Mouse (Mus musculus) intestine, postnatal 0 days (tissue): ENCODE results near the gene Zcchc17. TPM values are rescaled to one million over a fixed set of nuclear protein-coding genes. Genes with fewer than 3 reads are reported as not detected.

ENCODE experiments used
- ATAC-seq: fragments of 200-750 bp; cut with Nextera tagmentation; 2 replicates; pipeline ENCODE4 v1.8.0; 2017; ENCODE audit warnings: mild to moderate bottlenecking, moderate TSS enrichment, moderate library complexity
- H3K27ac ChIP-seq: fragments of 300-500 bp; sonication (generic); 2 replicates; pipeline ENCODE4 v1.5.1; 2014; ENCODE audit warnings: mild to moderate bottlenecking, low read depth, low read length, moderate library complexity
- H3K27me3 ChIP-seq: fragments of 300-500 bp; sonication (generic); replicated peaks from 2 replicates; pipeline ENCODE4 v1.6.1; 2014; ENCODE audit warnings: low read length, mixed read lengths; ENCODE audit not compliant: control insufficient read depth, insufficient read depth
- H3K36me3 ChIP-seq: fragments of 300-500 bp; sonication (generic); 2 replicates; pipeline ENCODE4 v1.6.1; 2014; ENCODE audit warnings: mild to moderate bottlenecking, moderate library complexity; ENCODE audit not compliant: control insufficient read depth, insufficient read depth
- H3K4me1 ChIP-seq: fragments of 300-500 bp; sonication (generic); replicated peaks from 2 replicates; pipeline ENCODE4 v1.6.1; 2014; ENCODE audit warnings: antibody characterized with exemption, low read length, mixed read lengths; ENCODE audit not compliant: control insufficient read depth, insufficient read depth
- H3K4me2 ChIP-seq: fragments of 300-500 bp; sonication (generic); replicated peaks from 2 replicates; pipeline ENCODE4 v1.6.1; 2014; ENCODE audit warnings: low read depth, mild to moderate bottlenecking, moderate library complexity
- H3K4me3 ChIP-seq: fragments of 300-500 bp; sonication (generic); 2 replicates; pipeline ENCODE4 v1.5.1; 2014; ENCODE audit warnings: low read depth, low read length
- H3K9ac ChIP-seq: fragments of 300-500 bp; sonication (generic); 2 replicates; pipeline ENCODE4 v1.6.1; 2014; ENCODE audit warnings: mild to moderate bottlenecking, low read depth, low read length
- H3K9me3 ChIP-seq: fragments of 300-500 bp; sonication (generic); 2 replicates; pipeline ENCODE4 v1.6.1; 2016; ENCODE audit warnings: mixed run types; ENCODE audit not compliant: control insufficient read depth
- CTCF ChIP-seq: sonication (generic); IDR thresholded peaks from 2 replicates; pipeline ENCODE4 v1.5.1; 2016; ENCODE audit warnings: low read depth, mild to moderate bottlenecking, control low read depth, antibody characterized with exemption, moderate library complexity
- WGBS: fragments of 180-500 bp; shearing (Covaris S2); extraction: QIAGEN DNeasy Blood & Tissue Kit; methylation state at CpG from one replicate; pipeline ENCODE4 v1.1.7; 2014; 5-methylcytosine and 5-hydroxymethylcytosine counted together
- polyA plus RNA-seq: library from polyadenylated mRNA; unstranded; fragments of >200 nt; fragmentation: Nextera tagmentation; extraction: Ambion mirVana; gene quantifications from 2 replicates; pipeline ENCODE4 v1.2.1, GENCODE M21; 2015

Zcchc17 gene
- polyA plus RNA-seq, 1 experiment from 2014 or later = 46.4 TPM

- H3K4me2 ChIP-seq = no peak overlapping the region
- no peak for TF ChIP-seq CTCF
- WGBS = 69% methylated on average over 13 of the region's 13 CpGs
- no peaks in the 10 kb centered on the region for H3K27me3 ChIP-seq
- H3K36me3 ChIP-seq = peaks cover 43% of the 10 kb centered on the region
- H3K4me3 ChIP-seq = no peak overlapping the region
- no peak for ATAC-seq
- H3K4me1 ChIP-seq = no peaks in the 10 kb centered on the region
- no peak overlapping the region for H3K9ac ChIP-seq
- H3K9me3 ChIP-seq = no peaks in the 10 kb centered on the region
- no peak overlapping the region for H3K27ac ChIP-seq
These were observed 43.8 kb downstream of the Zcchc17 start for GRCm38 (mm10) chr4:130315771-130316527.

GRCm38 (mm10) chr4:130313552-130313951, 46.2 kb downstream of the Zcchc17 start:
- WGBS = 81% methylated on average over 4 of the region's 4 CpGs
- no peak for TF ChIP-seq CTCF

GRCm38 (mm10) chr4:130312526-130312925, 47.2 kb downstream of the Zcchc17 start:
- H3K36me3 ChIP-seq = peaks cover 21% of the 10 kb centered on the region
- no peak overlapping the region for H3K4me3 ChIP-seq
- peaks cover 20% of the 10 kb centered on the region; the same call in 1 of the 2 replicates for H3K27me3 ChIP-seq
- H3K27ac ChIP-seq = no peak overlapping the region
- H3K4me1 ChIP-seq = no peaks in the 10 kb centered on the region
- WGBS = 78% methylated on average over 3 of the region's 3 CpGs
- H3K4me2 ChIP-seq = no peak overlapping the region
- ATAC-seq = no peak
- TF ChIP-seq CTCF = no peak
- H3K9ac ChIP-seq = no peak overlapping the region
- H3K9me3 ChIP-seq = no peaks in the 10 kb centered on the region

More at GRCm38 (mm10) chr4:130313552-130313951, 46.2 kb downstream of the Zcchc17 start:
- Histone ChIP-seq H3K36me3 (peaks cover 30% of the 10 kb centered on the region), H3K4me2 (no peak overlapping the region), H3K4me3 (no peak overlapping the region), H3K27me3 (peaks cover 12% of the 10 kb centered on the region; the same call in 1 of the 2 replicates), H3K9ac (no peak overlapping the region), H3K27ac (no peak overlapping the region), H3K9me3 (no peaks in the 10 kb centered on the region), H3K4me1 (no peaks in the 10 kb centered on the region)
- no peak for ATAC-seq

GRCm38 (mm10) chr4:130309254-130309653, 50.5 kb downstream of the Zcchc17 start:
- TF ChIP-seq CTCF = no peak
- peaks cover 25% of the 10 kb centered on the region; the same call in 1 of the 2 replicates for H3K27me3 ChIP-seq
- no peaks in the 10 kb centered on the region for H3K9me3 ChIP-seq
- 64% methylated on average over 8 of the region's 8 CpGs for WGBS
- peaks cover 1% of the 10 kb centered on the region; the same call in 1 of the 2 replicates for H3K36me3 ChIP-seq
- no peak for ATAC-seq
- H3K9ac ChIP-seq = no peak overlapping the region
- no peak overlapping the region for H3K27ac ChIP-seq
- H3K4me2 ChIP-seq = no peak overlapping the region
- no peak overlapping the region for H3K4me3 ChIP-seq
- 0 out of 2 replicates have a peak, but pooled peaks cover 2% of the 10 kb centered on the region for H3K4me1 ChIP-seq

GRCm38 (mm10) chr4:130308231-130309081, 51.3 kb downstream of the Zcchc17 start, which contains the start of the genes Fabp3 and Gm10570:
Fabp3 (plus strand) TSS chr4:130308595.
Gm10570 (minus strand) TSS chr4:130308674.
- ATAC-seq = 0 out of 2 replicates have a peak, but pooled peaks have one; percentile 19
- H3K4me2 ChIP-seq = peak within 1 kb of the TSS; percentile 89

GRCm38 (mm10) chr4:130307851-130308230, 51.9 kb downstream of the Zcchc17 start:
- Histone ChIP-seq H3K9ac (no peak overlapping the region), H3K4me2 (peak overlapping the region; percentile 89), H3K9me3 (no peaks in the 10 kb centered on the region), H3K27me3 (peaks cover 25% of the 10 kb centered on the region; the same call in 1 of the 2 replicates), H3K4me3 (peak overlapping the region; percentile 42), H3K4me1 (0 out of 2 replicates have a peak, but pooled peaks cover 2% of the 10 kb centered on the region), H3K27ac (no peak overlapping the region), H3K36me3 (no peaks in the 10 kb centered on the region)
- TF ChIP-seq CTCF = 0 out of 2 replicates have a peak, but pooled peaks have one; percentile 7
- WGBS = under 1% methylated on average over 23 of the region's 23 CpGs
- peak; percentile 54; the same call in 1 of the 2 replicates for ATAC-seq

More at GRCm38 (mm10) chr4:130308231-130309081, 51.3 kb downstream of the Zcchc17 start, which contains the start of the genes Fabp3 and Gm10570:
- WGBS = 2% methylated on average over 52 of the region's 52 CpGs
- H3K4me3 ChIP-seq = peak within 1 kb of the TSS; percentile 42
- 0 out of 2 replicates have a peak, but pooled peaks cover 2% of the 10 kb centered on the region for H3K4me1 ChIP-seq
- no peak within 1 kb of the TSS for H3K9ac ChIP-seq
- TF ChIP-seq CTCF = no peak
- peaks cover 25% of the 10 kb centered on the region; the same call in 1 of the 2 replicates for H3K27me3 ChIP-seq
- no peaks in the 10 kb centered on the region for H3K36me3 ChIP-seq
- H3K27ac ChIP-seq = no peak within 1 kb of the TSS
- no peaks in the 10 kb centered on the region for H3K9me3 ChIP-seq
